Mouse (Mus musculus) liver, embryonic 14.5 days (tissue): ENCODE data around the gene Gcnt4. TPM values are rescaled to one million over a fixed set of nuclear protein-coding genes. Genes with fewer than 3 reads are reported as not detected.

ENCODE experiments used
- ATAC-seq: fragments of 200-750 bp; cut with Nextera tagmentation; 2 replicates; pipeline ENCODE4 v1.8.0; 2017; ENCODE audit warnings: moderate number of reproducible peaks, mild to moderate bottlenecking, moderate library complexity; ENCODE audit not compliant: insufficient read depth
- DNase-seq, 3 experiments: peaks; one replicate each; pipeline ENCODE4 v3.0.0-alpha.2; 2012 to 2013; ENCODE audit warnings: low read depth in 3 of 3, low spot score in 3 of 3
- H3K27ac ChIP-seq: fragments of 300-500 bp; sonication (generic); 2 replicates; pipeline ENCODE4 v1.5.1; 2014; ENCODE audit warnings: moderate library complexity, mild to moderate bottlenecking, control low read depth, inconsistent platforms
- H3K27me3 ChIP-seq: fragments of 300-500 bp; sonication (generic); 2 replicates; pipeline ENCODE4 v1.6.1; 2014; ENCODE audit warnings: mild to moderate bottlenecking, low read length, moderate library complexity; ENCODE audit not compliant: control insufficient read depth, insufficient read depth
- H3K36me3 ChIP-seq: fragments of 300-500 bp; sonication (generic); replicated peaks from 2 replicates; pipeline ENCODE4 v1.6.1; 2014; ENCODE audit warnings: low read depth; ENCODE audit not compliant: control insufficient read depth, insufficient read depth
- H3K4me1 ChIP-seq, 2 experiments: fragments of 200-500 bp in 1 of 2; fragments of 300-500 bp in 1 of 2; sonication (generic) in 1 of 2; replicated peaks; 2 replicates each; pipeline ENCODE4 v1.6.1; 2012 to 2014; ENCODE audit warnings: antibody characterized with exemption in 1 of 2, inconsistent platforms in 1 of 2, low read length in 1 of 2; ENCODE audit not compliant: control insufficient read depth in 2 of 2, insufficient read depth in 2 of 2
- H3K4me2 ChIP-seq: fragments of 300-500 bp; sonication (generic); 2 replicates; pipeline ENCODE4 v1.6.1; 2014; ENCODE audit warnings: low read depth, mild to moderate bottlenecking, control low read depth, moderate library complexity
- H3K4me3 ChIP-seq, 2 experiments: fragments of 200-500 bp in 1 of 2; fragments of 300-500 bp in 1 of 2; sonication (generic) in 1 of 2; 2 replicates each; pipeline ENCODE4 v1.5.1; 2012 to 2014; ENCODE audit warnings: low read depth in 2 of 2, low read length in 2 of 2, mild to moderate bottlenecking in 2 of 2, control low read depth in 1 of 2, inconsistent platforms in 1 of 2, moderate library complexity in 1 of 2; ENCODE audit not compliant: insufficient read depth in 1 of 2
- H3K9ac ChIP-seq: fragments of 300-500 bp; sonication (generic); replicated peaks from 2 replicates; pipeline ENCODE4 v1.6.1; 2014; ENCODE audit warnings: mild to moderate bottlenecking, control low read depth, moderate library complexity
- H3K9me3 ChIP-seq: fragments of 300-500 bp; sonication (generic); 2 replicates; pipeline ENCODE4 v1.6.1; 2016; ENCODE audit warnings: low read length, mixed read lengths; ENCODE audit not compliant: control insufficient read depth
- CTCF ChIP-seq: IDR thresholded peaks from 2 replicates; pipeline ENCODE4 v1.5.1; 2016; ENCODE audit warnings: antibody characterized with exemption, low read depth, control low read depth
- EP300 ChIP-seq: IDR thresholded peaks from 2 replicates; pipeline ENCODE4 v1.6.1; 2016; ENCODE audit warnings: antibody characterized with exemption, low read depth
- WGBS: fragments of 180-500 bp; shearing (Covaris S2); extraction: QIAGEN DNeasy Blood & Tissue Kit; methylation state at CpG from one replicate; pipeline ENCODE4 v1.1.7; 2014; ENCODE audit not compliant: insufficient replicate concordance; 5-methylcytosine and 5-hydroxymethylcytosine counted together
- polyA plus RNA-seq, 2 experiments: library from polyadenylated mRNA; depleted of rRNA in 1 of 2; stranded (reverse) in 1 of 2; unstranded in 1 of 2; fragments of >200 nt; fragmentation: Nextera tagmentation in 1 of 2; extraction: Ambion mirVana in 1 of 2; gene quantifications; 2 replicates each; pipeline versions ENCODE4 v1.2.1 to v1.2.3; 2012 to 2014

Gcnt4 gene
- polyA plus RNA-seq, 2 experiments = 0.29 to 0.86 TPM

GRCm38 (mm10) chr13:96961366-96962157, 37.1 kb downstream of the Gcnt4 start:
- no peak for ATAC-seq
- no peaks in the 10 kb centered on the region for H3K36me3 ChIP-seq
- no peaks in the 10 kb centered on the region for H3K27me3 ChIP-seq
- no peak for DNase-seq
- H3K9me3 ChIP-seq = no peaks in the 10 kb centered on the region
- 61% methylated on average over 9 of the region's 9 CpGs for WGBS
- TF ChIP-seq EP300 (no peak), CTCF (no peak)
- no peak overlapping the region for H3K4me2 ChIP-seq
- no peak overlapping the region for H3K9ac ChIP-seq
- peaks cover 4 to 16% of the 10 kb centered on the region in 2 experiments for H3K4me1 ChIP-seq
- no peak overlapping the region for H3K27ac ChIP-seq
- no peak overlapping the region for H3K4me3 ChIP-seq

DNA sequence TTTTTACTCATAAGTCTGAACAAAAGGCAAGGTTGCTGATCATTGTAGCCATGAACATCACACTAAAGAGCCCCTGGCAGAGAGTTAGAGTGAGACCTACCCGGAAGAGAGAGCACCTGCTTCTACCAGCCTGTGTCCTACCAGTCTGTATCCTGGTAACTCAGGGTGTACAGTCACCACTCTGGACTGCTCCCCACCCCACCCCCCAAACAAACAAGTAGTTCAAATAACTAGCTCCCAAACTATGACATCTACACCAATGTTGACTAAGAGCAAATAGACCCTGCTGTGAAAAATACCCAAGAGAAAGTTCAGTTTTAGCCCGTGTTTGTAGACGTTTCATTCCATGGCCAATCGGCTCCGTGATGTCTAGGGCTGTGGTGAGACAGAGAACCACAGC, 38.3 kb downstream of the Gcnt4 start:
- WGBS = 64% methylated on average over 5 of the region's 5 CpGs
- TF ChIP-seq EP300 = no peak
- TF ChIP-seq CTCF = no peak

DNA sequence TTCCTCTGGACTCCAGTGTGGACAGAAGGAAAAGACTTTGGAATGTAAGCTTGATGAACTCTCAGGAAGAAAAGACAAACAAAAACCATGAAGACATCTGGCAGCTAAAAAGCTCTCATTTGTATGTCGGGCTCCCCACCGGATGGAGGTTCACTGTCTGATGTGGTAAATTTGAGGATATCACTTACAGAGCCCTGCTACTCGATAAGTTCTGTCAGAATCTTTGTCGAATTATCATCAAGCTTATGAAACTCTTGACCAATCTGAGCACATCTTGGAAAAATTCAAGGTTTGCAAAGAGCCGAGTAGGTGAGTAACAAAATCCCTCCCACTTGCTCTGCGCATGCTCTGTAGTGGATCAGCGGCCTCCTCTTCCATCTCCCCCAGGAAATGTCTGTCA, 40.5 kb downstream of the Gcnt4 start:
- WGBS = 79% methylated on average over 7 of the region's 7 CpGs
- no peak for TF ChIP-seq CTCF
- no peak for TF ChIP-seq EP300
- DNase-seq (no peak), ATAC-seq (no peak)
- no peaks in the 10 kb centered on the region for H3K36me3 ChIP-seq
- H3K9ac ChIP-seq = no peak overlapping the region
- H3K4me3 ChIP-seq = no peak overlapping the region
- H3K9me3 ChIP-seq = no peaks in the 10 kb centered on the region
- no peak overlapping the region for H3K4me2 ChIP-seq
- peaks cover 7 to 17% of the 10 kb centered on the region in 2 experiments for H3K4me1 ChIP-seq
- no peak overlapping the region for H3K27ac ChIP-seq
- no peaks in the 10 kb centered on the region for H3K27me3 ChIP-seq

More for the DNA sequence above, 38.3 kb downstream of the Gcnt4 start:
- no peak overlapping the region for H3K4me3 ChIP-seq
- H3K9ac ChIP-seq = no peak overlapping the region
- no peaks in the 10 kb centered on the region for H3K27me3 ChIP-seq
- no peaks in the 10 kb centered on the region for H3K36me3 ChIP-seq
- H3K4me1 ChIP-seq = peaks cover 7 to 18% of the 10 kb centered on the region in 2 experiments
- no peak for DNase-seq
- no peaks in the 10 kb centered on the region for H3K9me3 ChIP-seq
- 0 out of 2 replicates have a peak overlapping the region, but pooled peaks have one; percentile 15 for H3K4me2 ChIP-seq
- no peak overlapping the region for H3K27ac ChIP-seq
- ATAC-seq = peak; percentile 66

- Histone ChIP-seq H3K9ac (peak overlapping the region; percentile 36; the same call in 1 of the 2 replicates), H3K4me2 (peak overlapping the region; percentile 55)
- 39% methylated on average over 15 of the region's 15 CpGs for WGBS
These were observed 42.0 kb downstream of the Gcnt4 start for GRCm38 (mm10) chr13:96966210-96967089.

More at GRCm38 (mm10) chr13:96966210-96967089, 42.0 kb downstream of the Gcnt4 start:
- no peaks in the 10 kb centered on the region for H3K27me3 ChIP-seq
- ATAC-seq (peak; percentile 79), DNase-seq (peak in 1 of 3 experiments; percentile 45)
- peak; percentile 57 for TF ChIP-seq EP300
- TF ChIP-seq CTCF = no peak
- H3K27ac ChIP-seq = peak overlapping the region; percentile 75
- H3K4me3 ChIP-seq = 0 out of 4 replicates have a peak overlapping the region, but pooled peaks of 1 of the 2 experiments have one; percentile 6
- H3K4me1 ChIP-seq = peaks cover 15 to 24% of the 10 kb centered on the region in 2 experiments
- H3K9me3 ChIP-seq = no peaks in the 10 kb centered on the region
- H3K36me3 ChIP-seq = no peaks in the 10 kb centered on the region
